Mouse (Mus musculus) ovary, adult 18-20 months (tissue): ENCODE data around the gene Lmf2.

ENCODE experiments used
- DNase-seq: peaks from one replicate; pipeline ENCODE4 v3.0.0; 2022; ENCODE audit warnings: low spot score, mixed read lengths

Gene Lmf2

GRCm38 (mm10) chr15:89355241-89356187 lies at the start of gene Lmf2, which contains the start of gene Ncaph2:
TSS of gene Lmf2 (minus strand) at chr15:89355659.
TSS of gene Ncaph2 (plus strand) at chr15:89355719.
- DNase-seq = peak; percentile 90

- no peak for DNase-seq
Measured at GRCm38 (mm10) chr15:89404831-89405623, 49.6 kb upstream of the Lmf2 start.

GRCm38 (mm10) chr15:89402471-89402870 lies 47.0 kb upstream of the Lmf2 start:
- DNase-seq = no peak

- DNase-seq = no peak
Measured at GRCm38 (mm10) chr15:89399716-89400115, 44.3 kb upstream of the Lmf2 start.

DNA sequence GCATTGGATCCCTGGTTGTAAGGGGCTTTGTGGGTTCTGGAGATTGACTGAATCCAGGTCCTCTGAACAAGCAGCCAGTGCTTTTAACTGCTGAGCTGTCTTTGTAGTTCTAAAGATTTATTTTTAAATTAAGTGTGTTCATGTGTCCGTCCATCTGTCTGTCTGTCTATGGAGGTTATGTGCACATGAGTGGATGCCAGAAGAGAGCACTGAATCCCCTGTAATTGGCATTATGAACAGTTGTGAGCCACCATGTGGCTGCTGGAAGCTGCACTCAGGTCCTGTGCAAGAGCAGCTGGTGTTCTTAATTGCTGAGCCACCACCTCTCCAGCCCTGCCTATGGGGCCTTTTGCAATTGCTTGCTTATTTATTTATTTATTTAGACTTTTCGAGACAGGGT lies 42.7 kb upstream of the Lmf2 start:
- no peak for DNase-seq

GRCm38 (mm10) chr15:89396883-89397282 lies 41.4 kb upstream of the Lmf2 start:
- no peak for DNase-seq

DNA sequence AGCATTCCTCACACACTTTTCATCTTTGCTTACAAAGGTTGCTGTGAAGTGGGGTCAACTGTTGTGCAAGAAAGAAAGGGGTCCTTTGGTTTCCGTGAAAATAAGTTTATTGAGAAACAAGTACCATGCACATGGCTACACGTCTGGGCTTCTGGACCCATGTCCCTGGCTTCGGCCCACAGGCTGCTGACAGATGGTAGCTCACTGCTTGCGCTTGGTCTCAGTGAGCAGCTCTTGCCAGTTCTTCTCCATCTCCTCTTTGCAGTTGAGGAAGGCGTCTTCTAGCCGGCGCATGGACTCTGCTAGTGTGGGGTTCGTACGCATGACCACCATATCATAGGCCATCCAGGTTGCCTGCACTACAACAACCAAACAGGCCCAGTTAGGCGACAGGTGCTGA lies 34.6 kb upstream of the Lmf2 start:
- no peak for DNase-seq

GRCm38 (mm10) chr15:89387127-89387526 lies 31.7 kb upstream of the Lmf2 start:
- DNase-seq = no peak

GRCm38 (mm10) chr15:89384617-89385016 lies 29.2 kb upstream of the Lmf2 start, which contains the start of gene Klhdc7b:
TSS of gene Klhdc7b (plus strand) at chr15:89384917.
- DNase-seq = no peak

GRCm38 (mm10) chr15:89379429-89379828 lies 24.0 kb upstream of the Lmf2 start:
- DNase-seq = no peak

DNA sequence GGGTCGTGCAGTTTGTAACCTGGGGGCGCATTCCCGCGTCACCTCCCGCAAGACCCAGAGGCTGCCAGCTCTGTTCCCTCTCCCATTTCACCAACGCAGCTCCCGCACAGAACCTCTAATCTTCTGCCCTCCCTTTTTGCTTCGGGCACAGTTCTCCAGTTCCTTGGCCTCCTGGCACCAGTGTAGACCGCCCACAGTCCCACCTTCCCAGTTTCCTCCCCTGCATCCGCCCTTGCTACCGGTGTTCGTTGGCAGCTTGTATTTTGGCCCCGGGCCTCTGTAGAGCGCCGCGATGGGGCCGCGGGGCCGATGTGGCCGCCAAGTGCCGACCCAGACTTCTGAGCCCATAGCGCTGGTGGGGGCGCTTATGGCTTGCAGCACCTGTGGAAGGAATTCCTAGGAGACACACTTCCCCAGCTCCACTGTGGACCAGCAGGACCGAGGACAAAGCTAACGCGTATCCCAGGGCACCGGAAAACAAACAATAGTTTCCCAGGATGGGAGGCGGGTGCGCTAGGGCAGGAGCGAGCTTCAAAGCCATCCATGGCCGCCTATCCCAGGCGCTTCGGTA lies 23.5 kb upstream of the Lmf2 start, which contains the start of gene Odf3b:
Gene Odf3b (minus strand): TSS at position 452 of the 571 bp plus-strand sequence.
- no peak for DNase-seq

DNA sequence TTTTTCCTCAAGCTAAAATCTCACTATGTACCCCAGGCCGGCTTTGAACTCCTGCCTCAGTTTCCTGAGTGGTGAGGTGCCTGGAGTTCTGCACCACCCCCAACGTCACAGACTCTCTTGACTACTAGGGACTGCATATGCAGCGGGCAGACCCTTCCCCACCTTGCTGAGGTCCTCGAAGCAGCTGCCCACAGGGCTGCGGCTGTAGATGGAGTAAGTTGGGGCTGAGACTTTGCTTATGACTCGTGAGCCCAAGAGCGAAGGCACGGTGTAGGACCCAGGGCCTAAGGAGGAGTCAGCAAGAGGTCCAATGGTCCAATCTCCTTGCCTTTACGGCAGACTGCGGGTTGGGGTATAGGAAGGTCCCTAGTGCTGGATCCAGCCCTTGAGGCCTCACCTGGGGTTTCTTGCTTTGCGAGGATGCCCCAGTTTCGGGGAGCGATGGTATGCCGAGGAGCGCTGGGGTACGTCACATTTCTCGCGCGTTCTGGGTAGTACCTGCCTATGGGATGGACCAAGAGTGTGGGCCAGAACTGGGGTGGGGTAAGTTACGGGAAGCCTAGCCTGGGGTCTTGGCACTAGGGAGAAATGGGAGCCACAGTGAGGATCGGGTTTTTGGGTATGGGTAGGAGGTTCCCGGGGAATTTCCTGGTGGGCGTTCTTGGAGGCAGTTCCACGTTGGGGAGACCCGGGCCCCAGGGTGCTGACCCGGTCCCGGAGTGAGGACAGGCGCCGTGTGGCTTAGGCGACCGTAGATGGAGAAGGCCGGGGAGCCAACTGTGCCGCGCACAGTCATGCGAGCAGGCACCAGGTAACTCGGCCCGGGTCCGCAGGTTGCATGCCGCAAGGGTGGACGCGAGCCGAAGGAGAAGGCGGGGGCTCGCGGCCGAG lies 22.7 kb upstream of the Lmf2 start:
- DNase-seq = no peak

- DNase-seq = no peak
Measured at GRCm38 (mm10) chr15:89377362-89377761, 21.9 kb upstream of the Lmf2 start.

DNA sequence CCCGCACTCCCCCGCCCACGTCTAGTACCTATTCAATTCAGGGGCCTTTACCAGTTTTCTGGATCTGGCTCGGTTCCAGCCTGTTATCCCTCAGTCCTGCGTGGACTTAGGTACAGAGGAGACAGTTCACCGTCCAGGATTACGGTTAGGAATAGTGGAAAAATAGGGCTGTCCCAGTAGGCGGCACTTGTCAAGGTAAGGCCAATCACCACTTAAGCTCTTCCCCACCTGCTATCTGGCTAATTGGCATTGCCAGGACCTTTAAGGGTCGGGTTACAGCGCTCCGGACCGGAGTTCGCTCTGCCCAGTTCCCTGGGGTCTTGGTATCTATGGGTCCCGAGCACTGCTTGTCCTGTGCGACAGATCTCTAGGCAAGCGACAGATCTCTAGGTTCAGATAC lies 21.5 kb upstream of the Lmf2 start, which contains the start of gene Tymp:
Gene Tymp (minus strand): TSS at position 83 of the 400 bp plus-strand sequence.
- DNase-seq = no peak

- no peak for DNase-seq
Measured at GRCm38 (mm10) chr15:89376040-89376439, 20.6 kb upstream of the Lmf2 start.

DNA sequence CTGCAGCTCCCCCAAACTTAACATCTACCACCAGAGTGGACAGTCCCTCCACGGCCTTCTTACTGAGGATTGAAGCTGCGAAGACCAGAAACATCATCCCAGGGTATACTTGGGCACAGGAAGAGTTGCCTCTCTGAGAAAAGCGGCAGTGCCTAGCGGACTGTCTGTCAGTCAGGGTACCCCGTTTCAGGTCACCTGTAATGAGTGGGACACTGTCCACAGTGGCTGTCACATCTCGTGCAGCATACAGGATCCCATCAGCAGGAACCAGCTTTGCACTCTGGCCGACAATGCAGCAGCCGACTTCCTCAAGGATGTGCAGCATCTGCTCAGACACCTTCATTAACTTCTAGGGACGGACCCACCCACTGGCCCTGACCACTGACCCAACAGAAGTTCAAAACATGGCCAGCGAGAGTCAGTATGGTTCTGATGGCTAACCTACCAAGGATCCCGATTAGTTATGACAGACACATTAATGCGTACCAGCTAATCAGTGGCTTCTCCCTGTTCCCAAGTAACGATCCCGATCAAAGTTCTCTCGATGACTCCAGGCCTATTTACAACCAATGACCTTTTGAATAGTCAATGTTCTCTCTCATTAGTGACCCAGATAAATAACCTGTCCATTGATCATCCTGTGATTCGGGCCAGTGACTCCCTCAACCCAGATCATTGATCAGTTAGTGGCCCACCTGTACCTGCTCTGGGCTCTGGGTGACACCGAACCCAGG lies 19.5 kb upstream of the Lmf2 start:
- no peak for DNase-seq

GRCm38 (mm10) chr15:89374340-89374739 lies 18.9 kb upstream of the Lmf2 start:
- no peak for DNase-seq

GRCm38 (mm10) chr15:89373762-89374248 lies 18.3 kb upstream of the Lmf2 start, which contains the start of gene Sco2:
TSS of gene Sco2 (minus strand) at chr15:89373846.
- peak; percentile 73 for DNase-seq

- peak; percentile 63 for DNase-seq
Measured at GRCm38 (mm10) chr15:89373027-89373761, 17.7 kb upstream of the Lmf2 start.
